Mouse (Mus musculus) A20 (cell line): ENCODE measurements around the gene Rps6kb1.

Experiments
- DNase-seq: peaks from one replicate; pipeline ENCODE4 v3.0.0-alpha.2; 2011; ENCODE audit warnings: low read depth, low spot score

Gene Rps6kb1

DNA sequence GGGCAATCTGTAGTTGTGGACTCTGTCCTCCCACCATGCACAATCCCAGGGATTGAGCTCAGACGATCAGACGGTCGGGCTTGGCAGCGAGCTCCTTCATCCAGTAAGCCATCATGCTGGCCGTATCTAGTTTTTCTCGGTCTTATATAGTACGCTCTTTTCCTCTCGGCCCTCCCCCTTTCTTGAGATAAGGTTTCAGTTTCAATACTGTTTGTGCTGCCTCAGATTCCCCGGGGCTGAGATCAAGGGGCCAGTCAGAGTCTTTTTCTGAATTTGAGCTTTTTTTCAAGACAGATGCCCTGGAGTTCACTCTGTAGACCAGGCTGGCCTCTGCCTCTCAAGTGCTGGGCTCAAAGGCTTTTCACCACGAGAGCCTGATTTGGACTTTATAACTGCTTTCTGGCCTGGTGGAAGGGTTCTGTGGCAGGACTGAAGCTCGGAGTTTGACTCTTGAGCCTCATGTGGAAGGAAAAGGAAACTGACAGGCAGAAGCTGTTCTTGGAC is 36.7 kb upstream of the Rps6kb1 start:
- peak; percentile 91 for DNase-seq

GRCm38 (mm10) chr11:86580319-86581113 is 35.9 kb upstream of the Rps6kb1 start:
- peak; percentile 88 for DNase-seq

- no peak for DNase-seq
These were observed 35.2 kb upstream of the Rps6kb1 start for GRCm38 (mm10) chr11:86579731-86580318.

GRCm38 (mm10) chr11:86578809-86579730 is 34.5 kb upstream of the Rps6kb1 start:
- DNase-seq = peak; percentile 29

GRCm38 (mm10) chr11:86578106-86578808 is 33.7 kb upstream of the Rps6kb1 start:
- DNase-seq = peak; percentile 27

DNA sequence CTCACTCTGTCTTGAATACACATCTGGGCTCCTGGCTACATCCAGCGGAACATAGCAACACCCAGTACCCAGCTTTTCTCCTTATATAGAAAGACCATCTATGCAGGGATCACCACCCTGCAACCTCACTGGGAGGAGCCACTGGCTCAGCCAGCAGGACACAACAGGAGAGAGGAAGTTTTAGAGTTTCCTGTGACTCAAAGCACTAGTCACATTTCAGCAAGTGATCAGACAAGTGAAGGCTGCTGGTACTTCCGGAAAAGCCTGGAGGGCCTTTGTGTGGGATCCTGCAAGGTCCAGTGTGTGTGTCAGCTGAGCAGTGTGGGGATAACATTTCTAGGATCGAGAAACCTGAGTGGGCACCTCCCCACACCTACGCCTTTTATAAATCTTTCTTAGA is 32.6 kb upstream of the Rps6kb1 start:
- peak; percentile 64 for DNase-seq

- DNase-seq = no peak
These were observed 31.2 kb upstream of the Rps6kb1 start for GRCm38 (mm10) chr11:86575632-86576378.

DNA sequence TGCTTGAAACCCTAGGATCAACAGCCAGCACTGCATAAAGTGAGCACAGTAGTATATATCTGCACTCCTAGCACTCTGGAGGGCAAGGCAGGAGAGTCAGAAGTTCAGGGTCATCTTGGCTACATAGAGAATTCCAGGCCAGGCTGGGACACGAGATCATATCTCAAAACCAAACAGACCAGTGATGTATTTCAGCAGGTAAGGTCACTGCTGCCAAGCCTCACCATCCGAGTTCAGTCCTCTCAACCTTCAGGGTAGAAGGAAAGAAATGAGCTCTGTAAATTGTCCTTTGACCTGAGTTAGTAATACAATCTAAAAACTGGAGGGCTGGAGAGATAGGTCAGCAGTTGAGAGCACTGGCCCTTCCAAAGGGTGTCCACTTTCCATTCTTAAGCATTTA is 29.8 kb upstream of the Rps6kb1 start:
- no peak for DNase-seq

DNA sequence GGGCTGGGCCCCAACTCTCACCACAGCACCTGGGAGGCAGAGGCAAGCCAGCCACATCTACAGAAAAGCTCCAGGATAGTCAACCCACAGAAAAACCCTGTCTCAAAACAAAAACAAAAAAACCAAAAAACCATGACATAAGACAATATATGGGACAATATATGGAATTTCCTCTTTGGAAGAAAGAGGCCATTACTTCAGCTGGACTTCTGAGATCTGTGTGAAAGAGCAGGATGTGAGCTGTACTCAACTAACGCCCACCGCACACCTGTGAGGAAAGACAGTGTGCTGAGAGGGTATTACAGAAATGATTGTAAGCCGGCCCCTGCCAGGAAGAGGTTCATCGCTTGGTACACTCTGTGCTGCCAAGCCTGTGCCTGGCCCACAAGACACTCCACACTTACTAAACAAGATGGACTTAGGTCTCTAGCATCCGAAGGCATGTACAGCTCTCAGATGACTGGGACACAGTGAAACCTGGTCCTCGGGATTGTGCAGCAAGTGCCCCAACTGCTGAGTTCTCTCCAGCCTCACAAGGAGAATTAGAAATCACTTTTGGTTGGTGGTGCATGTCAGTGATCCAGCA is 29.1 kb upstream of the Rps6kb1 start:
- DNase-seq = no peak

- peak; percentile 41 for DNase-seq
These were observed 28.0 kb upstream of the Rps6kb1 start for GRCm38 (mm10) chr11:86572623-86573022.

DNA sequence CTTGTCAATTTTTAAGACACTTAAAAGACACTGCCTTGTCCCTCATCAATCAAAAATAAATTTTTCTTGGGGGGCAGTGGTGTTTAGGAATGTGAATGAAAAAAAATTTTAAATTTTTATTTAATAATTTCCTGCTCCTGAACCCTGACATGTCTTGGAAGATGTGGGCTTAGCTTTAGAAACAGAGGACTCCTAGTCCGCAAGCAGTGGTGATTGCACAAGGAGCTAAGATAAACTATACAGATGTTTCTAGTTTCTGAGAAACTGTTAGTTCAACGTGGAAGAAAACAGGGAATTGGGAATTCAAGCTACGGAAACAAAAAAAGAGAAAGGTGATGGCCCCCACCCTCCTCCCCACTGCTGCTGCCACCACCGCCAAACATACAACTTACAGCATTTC is 27.3 kb upstream of the Rps6kb1 start:
- no peak for DNase-seq

- no peak for DNase-seq
These were observed 26.6 kb upstream of the Rps6kb1 start for GRCm38 (mm10) chr11:86571047-86571855.

- no peak for DNase-seq
These were observed 25.7 kb upstream of the Rps6kb1 start for GRCm38 (mm10) chr11:86570261-86570746.

GRCm38 (mm10) chr11:86568425-86568824 is 23.8 kb upstream of the Rps6kb1 start:
- peak; percentile 71 for DNase-seq

DNA sequence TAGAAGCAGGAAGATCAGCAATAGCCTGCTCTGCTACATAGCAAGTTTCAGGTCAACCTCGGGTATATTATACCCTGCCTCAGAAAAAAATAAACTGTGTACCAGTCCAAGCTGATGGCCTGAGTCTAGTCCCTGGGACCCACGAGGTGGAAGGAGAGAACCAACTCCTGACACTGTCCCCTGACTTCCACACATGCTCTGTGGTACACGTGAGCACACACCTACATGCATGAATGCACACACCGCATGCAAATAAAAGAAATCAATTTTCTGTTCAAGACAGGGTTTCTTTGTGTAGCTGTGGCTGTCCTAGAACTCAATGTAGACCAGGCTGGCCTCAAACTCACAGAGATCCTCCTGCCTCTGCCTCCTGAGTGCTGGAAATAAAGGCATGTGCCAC is 13.7 kb upstream of the Rps6kb1 start:
- peak; percentile 65 for DNase-seq

GRCm38 (mm10) chr11:86553525-86553924 is 8.9 kb upstream of the Rps6kb1 start:
- DNase-seq = no peak

GRCm38 (mm10) chr11:86547412-86547811 is 2.8 kb upstream of the Rps6kb1 start:
- peak; percentile 48 for DNase-seq

DNA sequence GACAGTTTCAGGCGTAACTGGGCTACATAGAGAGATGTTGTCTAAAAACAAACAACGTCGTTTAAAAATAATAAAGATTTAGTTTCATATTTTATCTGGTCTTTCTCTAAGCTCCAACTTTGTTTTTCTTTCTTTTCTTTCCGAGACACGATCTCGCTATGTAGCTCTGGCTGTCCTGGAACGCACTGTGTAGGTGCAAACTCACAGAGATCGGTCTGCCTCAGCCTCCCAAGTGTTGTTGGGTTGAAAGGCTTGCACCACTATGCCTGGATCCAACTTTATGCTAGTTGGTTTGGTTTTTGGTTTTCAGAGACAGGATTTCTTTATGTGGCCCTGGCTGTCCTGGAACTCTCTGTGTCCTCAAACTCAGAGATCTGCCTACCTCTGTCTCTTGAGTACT is 951 bp upstream of the Rps6kb1 start:
- peak; percentile 51 for DNase-seq

DNA sequence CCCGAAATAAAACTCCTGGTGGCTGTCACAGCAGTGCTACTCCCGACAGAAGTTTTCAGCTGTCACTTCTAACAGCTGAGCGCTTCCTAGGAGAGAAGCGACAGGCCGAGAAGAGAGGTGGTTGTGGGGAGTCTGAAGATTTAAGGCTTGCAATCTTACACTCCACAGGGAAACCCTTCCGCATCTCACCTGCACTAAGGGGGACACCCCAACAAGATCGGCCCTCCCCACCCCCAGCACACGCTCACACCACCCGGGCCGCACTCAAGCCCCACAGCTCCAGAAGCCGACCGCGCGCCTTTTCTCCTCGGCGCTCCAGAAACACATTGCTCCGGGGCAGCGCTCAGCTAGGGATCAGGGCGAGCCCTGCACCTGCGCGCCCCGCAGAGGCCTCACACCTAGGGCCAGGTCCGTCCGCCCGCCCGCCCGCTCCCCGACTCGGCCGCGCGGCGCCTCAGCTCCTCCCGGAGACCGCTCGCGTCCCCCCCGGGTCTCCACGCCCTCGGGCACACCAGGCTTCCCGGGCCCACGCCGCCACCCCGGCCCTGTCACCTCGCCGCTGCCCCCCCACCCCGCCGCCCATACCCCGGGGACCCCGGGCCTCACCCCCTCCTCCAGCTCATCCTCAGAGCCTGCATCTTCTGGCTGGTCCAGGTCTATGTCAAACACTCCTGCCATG is 506 bp downstream of the Rps6kb1 start:
- peak; percentile 81 for DNase-seq
